Mouse (Mus musculus) c-Kit-positive CD71-positive TER-119-positive erythroid progenitor cells, embryonic 14.5 days (primary cell): ENCODE results near the gene Gp1bb.

ENCODE experiments used
- DNase-seq: peaks from one replicate; pipeline ENCODE4 v3.0.0-alpha.2; 2013; ENCODE audit warnings: low spot score

Gp1bb gene

DNA sequence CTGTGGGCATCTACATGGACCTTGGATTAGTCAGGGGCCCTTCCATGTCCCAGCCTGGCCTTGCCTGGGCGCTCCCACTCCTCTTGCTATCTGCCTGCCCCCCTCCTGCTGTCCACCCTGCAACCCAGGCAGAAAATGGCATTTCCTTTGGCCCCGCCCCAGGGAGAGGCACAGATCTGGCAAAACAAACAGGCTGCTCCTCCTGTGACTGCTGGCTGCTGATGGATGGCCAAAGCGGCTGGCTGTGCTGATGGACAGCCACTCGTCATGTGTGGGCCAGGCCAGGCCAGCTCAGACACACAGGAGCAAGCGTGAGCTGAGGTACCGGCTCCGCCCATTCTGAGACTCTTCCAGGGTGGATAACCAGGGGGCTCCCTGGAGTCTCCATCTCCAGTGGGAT, 20.8 kb downstream of the Gp1bb start:
- DNase-seq, result no peak

DNA sequence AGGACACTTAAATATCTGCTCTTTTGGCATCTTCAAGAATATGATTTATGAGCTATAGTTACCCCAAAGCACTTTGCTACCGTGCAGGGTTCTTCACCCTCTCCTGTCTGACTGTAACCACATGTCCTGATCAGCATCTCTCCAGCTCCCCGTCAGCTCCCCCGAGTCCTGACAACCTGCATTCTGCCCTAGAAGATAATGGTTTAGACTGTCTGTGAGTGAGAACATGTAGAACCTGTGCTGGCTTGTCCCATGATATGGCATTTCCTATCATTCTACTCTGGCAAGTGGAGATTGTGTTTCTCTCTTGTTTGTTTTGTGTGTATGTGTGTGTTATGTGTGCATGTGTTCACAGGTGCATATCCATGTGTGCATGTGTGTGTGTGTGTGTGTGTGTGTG, 24.2 kb downstream of the Gp1bb start:
- no peak for DNase-seq

- no peak for DNase-seq
Measured at GRCm38 (mm10) chr16:18596255-18596654, 25.9 kb downstream of the Gp1bb start.

- no peak for DNase-seq
Measured at GRCm38 (mm10) chr16:18593930-18594329, 28.3 kb downstream of the Gp1bb start.

DNA sequence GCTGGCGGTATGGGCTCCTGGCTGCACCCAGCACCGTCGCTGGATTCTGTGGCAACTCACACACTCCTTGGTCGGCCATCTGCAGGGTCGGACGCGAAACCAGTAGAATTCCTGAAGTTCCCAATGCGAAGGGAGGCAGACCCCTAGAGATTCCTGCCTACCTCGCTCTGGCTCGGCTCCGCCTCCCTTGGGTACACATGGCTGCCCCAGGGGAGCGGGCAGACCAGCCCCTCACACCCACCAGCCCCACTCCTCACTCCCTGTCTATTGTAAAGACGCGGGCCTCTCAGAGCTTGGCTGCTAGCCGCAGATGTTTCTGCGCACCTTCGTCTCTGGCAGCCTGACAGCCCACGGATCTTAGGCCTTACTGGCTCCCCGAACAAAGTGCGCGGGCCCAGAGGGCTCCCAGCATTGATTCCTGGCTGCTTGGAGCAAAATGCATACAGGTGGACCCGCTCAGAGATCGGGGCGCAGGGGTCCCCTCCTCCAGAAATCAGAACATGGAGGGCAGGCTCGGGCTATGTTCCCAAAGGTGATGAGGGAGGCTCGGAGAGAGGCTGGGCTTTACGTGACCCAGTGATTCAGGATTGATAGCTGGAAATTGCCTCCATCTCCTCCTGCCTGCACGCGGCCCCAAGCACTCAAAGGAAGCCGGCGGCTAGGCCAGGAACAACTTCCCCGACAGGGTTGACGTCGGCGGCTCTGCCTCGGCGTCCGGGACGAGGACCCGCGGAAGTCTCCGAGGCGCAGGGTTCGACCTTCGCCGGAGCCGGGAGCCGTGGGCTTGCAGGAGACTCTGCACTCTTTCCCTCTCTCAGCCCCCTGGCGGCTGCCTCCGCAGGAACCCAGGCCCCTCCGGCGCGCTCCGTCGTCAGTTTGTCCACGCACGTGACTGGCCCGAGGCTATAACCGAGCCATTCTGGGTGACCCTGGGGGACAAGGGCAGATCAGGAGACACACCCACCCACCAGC, 30.9 kb downstream of the Gp1bb start:
- DNase-seq, result no peak

GRCm38 (mm10) chr16:18589804-18590790, 32.1 kb downstream of the Gp1bb start, which contains the start of gene Tbx1:
Gene Tbx1, minus strand, starts transcription at chr16:18590671.
- DNase-seq, result no peak

GRCm38 (mm10) chr16:18589080-18589621, 33.1 kb downstream of the Gp1bb start:
- no peak for DNase-seq

DNA sequence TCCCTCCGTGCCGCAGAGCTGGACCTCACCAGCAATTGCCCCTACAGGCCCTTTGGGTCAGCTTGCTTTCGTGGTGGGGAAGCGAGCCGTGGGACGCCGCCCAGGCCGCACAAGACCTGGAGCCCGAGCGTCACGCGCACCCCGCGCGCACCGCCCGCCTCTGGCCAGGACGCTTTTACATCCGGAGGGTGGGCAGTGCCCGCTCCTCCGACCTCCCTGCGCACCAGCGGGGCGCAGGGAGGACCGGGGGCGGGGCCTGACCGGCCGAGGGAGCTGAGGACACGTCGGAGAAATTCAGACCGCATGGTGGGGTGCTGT, 33.5 kb downstream of the Gp1bb start:
- DNase-seq, result no peak

GRCm38 (mm10) chr16:18587847-18588737, 34.1 kb downstream of the Gp1bb start:
- DNase-seq, result no peak

DNA sequence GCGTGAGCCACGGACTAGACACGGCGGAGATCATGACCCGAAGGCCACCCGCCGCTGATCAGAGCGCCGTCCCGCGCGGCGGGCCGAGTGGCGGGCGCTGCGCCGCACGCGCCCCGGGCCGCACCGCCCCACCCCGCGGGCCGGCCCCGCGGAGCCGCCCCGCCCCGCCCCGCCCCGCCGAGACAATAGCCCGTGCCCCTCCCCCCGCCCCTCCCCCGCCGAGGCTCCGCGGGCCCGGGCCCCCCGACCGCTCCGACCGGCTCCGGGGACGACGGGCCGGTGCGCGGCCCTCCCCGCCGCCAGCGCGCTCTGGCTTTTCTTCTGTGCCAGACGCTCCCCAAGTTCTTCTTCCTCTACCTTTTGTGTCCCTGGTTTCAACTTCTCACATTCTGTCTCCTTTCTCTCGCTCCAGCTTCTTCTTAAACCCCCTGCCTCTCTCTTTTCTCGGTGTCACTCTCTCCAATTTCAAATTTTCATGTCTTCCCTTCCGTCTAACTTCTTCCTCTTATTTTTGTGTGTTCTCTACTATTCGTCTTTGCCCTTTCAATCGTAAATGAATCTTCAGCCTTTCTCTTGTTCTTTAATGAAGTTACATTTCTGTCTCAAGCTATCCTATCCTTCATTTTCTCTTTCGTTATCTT, 35.2 kb downstream of the Gp1bb start:
- DNase-seq, result no peak

DNA sequence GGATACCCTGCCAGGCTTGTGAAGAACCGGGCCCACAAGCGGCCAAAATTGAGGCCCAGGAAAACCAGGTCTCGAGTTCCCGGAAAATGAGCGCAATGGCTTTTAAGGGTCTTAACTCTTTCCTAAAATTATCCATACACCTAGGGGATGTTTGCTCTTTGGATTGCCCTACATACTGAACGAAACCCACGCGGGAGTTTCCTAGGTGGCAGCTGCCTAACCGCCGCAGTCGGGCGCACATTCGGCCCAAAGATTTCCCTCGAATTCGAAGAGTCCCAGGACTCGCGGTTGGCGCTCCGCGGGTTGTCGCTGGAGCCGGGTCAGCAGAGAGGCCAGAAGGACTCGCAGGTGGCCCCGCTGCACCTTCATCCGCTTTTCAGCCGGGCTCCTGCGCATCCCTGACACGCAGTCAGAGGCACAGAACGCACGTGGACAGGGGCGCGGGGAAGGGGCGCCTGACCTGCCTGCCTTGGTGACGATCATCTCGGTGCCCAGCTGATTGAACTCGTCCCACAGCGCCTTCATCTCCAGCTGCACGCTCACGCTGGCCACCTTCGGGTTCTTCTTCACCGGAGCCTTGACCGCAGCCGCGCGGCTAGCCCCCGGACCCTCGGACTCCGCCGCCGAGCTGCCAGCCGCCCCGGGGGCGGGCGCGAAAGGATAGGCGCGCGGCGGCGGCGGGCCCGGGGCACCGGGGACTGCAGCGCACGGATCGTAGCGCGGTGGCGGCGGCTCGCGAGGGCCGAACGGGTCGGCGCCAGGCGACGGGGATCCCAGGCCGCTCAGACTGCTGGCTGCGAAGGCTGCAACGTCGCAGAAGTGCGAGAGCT, 35.9 kb downstream of the Gp1bb start:
- no peak for DNase-seq

GRCm38 (mm10) chr16:18585676-18586075, 36.5 kb downstream of the Gp1bb start:
- no peak for DNase-seq

DNA sequence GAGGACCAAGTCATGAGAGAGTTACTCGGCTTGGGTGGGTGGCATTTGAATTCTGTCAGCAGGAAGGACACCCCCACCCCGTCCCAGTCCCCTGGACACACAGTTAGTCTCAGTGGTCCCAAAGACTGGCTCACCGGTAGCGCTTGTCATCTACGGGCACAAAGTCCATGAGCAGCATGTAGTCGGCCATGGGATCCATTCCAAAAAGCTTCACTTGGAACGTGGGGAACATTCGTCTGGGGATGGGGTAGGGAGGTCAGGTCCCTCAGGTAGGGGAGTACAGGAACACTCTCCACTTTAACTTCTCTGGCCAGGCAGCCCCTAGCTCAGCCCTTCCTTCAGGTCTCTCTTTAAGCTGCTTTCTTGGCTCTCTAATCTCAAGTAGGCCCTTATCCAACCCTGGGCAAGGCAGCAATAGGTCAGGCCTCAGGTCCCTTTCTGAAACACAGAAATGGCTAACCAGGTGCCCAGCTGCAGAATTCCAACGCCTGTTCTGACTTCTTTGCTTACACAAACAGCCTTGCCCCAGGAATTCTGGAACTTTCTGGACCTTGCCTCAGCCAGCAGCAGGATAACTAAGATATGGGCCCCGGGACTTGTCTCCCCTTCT, 37.2 kb downstream of the Gp1bb start:
- no peak for DNase-seq

- no peak for DNase-seq
Measured at GRCm38 (mm10) chr16:18583673-18584357, 38.4 kb downstream of the Gp1bb start.

GRCm38 (mm10) chr16:18583169-18583568, 39.0 kb downstream of the Gp1bb start:
- no peak for DNase-seq

DNA sequence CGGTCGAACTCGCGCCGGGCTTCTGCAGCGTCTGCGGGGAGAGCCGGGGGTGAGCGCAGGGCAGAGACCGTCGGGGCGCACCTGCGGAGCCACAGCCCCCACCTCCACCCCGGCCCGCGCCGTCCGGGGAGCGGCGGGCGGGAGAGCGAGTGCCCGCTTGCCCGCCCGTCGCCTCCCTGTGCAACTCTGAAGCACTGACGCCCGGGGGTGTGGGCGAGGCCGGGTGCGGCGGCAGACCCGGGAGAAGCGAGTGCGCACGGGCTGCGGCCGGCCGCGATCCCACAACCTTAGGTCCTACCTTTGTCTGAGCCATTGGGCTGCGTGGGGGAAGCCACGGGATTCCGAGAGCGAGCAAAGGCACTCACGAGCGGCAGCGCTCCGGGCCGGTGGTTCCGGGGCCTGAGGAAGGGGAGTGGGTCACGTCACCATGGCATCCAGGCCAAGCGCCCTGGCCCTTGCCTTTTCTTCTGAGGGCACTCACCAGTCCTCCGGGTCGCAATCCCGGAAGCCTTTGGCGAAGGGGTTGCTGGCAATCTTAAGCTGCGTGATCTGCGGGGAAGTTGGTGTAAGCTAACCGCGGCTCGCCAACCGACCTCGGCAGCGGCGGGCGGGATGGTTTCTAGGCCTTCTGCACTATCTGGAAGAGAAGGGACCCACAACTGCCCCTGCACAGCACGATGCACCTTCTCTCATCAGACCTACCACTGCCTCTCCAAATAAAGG, 39.6 kb downstream of the Gp1bb start:
- no peak for DNase-seq

DNA sequence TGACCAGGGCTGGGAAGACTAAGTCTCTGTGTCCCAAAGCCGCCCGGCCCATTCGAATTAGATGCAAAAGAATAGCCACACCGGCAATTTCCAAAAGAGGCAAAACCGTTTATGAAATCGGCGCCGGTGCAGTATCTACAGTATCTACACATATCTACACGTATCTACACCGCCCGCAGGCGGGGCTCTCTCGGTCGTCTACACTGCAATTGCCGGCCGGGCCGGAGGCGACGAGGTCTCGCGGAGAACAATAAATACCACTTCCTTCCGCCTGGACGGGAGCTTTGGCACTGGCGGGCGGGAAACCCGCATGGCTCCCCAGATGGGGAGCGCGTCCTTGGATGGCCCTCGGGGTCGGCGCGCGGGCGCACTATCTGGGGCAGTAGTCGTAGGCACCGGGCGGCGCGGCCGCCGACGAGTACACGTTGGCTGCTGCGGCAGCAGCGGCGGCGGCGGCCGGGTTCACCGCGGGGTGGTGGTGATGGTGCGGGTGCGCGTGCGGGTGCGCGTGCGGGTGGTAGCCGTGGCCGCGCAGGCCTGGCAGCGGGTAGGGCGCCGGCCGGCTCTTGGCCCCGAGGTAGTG, 40.5 kb downstream of the Gp1bb start:
- DNase-seq, result no peak
